Mouse (Mus musculus) heart, adult 2 months (tissue): ENCODE data around the gene Adi1.
A peak's percentile ranks its signal among the peaks of the same experiment; 100 is the strongest.

ENCODE experiments used
- CTCF ChIP-seq: fragments of 200-600 bp; IDR thresholded peaks from 2 replicates; pipeline ENCODE4 v1.8.1; 2022; ENCODE audit warnings: antibody characterized with exemption, mild to moderate bottlenecking, moderate library complexity
- EP300 ChIP-seq: fragments of 200-500 bp; IDR thresholded peaks from 2 replicates; pipeline ENCODE4 v1.6.1; 2011; ENCODE audit warnings: low read depth, low read length, control low read depth; ENCODE audit not compliant: insufficient read depth
- POLR2A ChIP-seq: fragments of 200-500 bp; IDR thresholded peaks from 2 replicates; pipeline ENCODE4 v1.6.1; 2011; ENCODE audit warnings: mild to moderate bottlenecking, low read depth, low read length, control low read depth; ENCODE audit not compliant: insufficient read depth

DNA sequence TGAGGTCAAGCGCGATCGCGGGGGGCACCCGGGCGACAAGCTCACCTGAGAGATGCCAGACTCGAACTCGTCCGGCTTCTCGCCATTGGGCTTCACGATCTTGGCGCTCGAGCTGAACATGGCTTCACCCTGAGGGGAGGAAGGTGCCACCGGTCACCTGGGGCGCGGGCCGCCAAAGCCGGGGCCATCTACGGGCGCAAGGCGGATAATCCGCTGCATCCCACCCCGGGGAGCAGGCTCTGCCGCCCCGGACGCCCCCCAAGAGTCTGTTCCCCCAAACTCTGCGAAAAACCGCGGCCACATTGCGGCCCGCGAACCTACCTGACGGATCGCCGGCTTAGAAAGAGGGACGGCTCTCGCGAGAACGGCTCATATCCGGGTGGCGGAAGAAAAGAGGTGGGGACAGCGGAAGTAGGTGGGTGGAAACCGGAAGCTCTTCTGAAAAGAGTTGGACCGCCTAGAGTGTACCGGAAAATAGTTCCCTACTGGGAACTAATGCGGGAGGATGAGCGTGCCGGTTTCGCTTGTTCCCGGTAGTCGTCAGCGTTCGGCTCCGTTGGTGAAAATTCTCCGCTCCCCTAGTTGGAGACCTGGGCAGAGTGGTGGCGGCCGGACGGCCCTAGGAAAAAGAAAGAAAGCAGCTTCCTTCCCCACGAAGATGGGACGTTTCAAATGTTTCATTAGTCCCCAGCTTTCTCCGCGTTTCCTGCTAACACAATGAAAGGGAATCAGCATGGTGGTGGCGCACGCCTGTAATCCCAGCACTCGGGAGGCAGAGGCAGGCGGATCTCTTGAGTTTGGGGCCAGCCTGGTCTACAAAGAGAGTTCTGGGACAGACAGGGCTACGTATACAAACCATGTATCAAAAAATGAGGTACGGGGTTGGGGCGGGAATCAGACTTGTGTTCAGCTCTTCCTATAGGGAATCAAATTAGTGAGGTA is 39.2 kb upstream of the Adi1 start, which contains the start of gene Rps7:
- peak; percentile 38; the same call in 1 of the 2 replicates for TF ChIP-seq EP300
- TF ChIP-seq POLR2A: peak; percentile 91
- no peak for TF ChIP-seq CTCF
